Mouse (Mus musculus): Measurements from ENCODE around the gene Macrod2. TPM values are rescaled to one million over a fixed set of nuclear protein-coding genes. Genes with fewer than 3 reads are reported as not detected.

The Macrod2 gene
- 32.6 and 35.0 TPM in 2 replicates for polyA plus RNA-seq (2015; fragmentation: Nextera tagmentation; extraction: Ambion mirVana)

- H3K4me2 ChIP-seq = peak within 1 kb of the TSS; percentile 96
- WGBS = under 1% methylated on average over 46 of the region's 47 CpGs
- H3K27ac ChIP-seq = peak within 1 kb of the TSS; percentile 44; the same call in 1 of the 2 replicates
- ATAC-seq (ENCODE audit: borderline replicate concordance, extremely low read depth, low FRiP score, low TSS enrichment) = peak; percentile 100
- no peaks in the 10 kb centered on the region for H3K9me3 ChIP-seq
- no peaks in the 10 kb centered on the region for H3K36me3 ChIP-seq
- H3K27me3 ChIP-seq = peaks cover 4% of the 10 kb centered on the region; the same call in 1 of the 2 replicates
- peak within 1 kb of the TSS; percentile 57 for H3K9ac ChIP-seq
- H3K4me1 ChIP-seq = peaks cover 5% of the 10 kb centered on the region
- H3K4me3 ChIP-seq = peak within 1 kb of the TSS; percentile 77
Observed at GRCm38 (mm10) chr2:140395179-140395578, at the start of gene Macrod2. TSS of gene Macrod2 (plus strand) at chr2:140395309.

DNA sequence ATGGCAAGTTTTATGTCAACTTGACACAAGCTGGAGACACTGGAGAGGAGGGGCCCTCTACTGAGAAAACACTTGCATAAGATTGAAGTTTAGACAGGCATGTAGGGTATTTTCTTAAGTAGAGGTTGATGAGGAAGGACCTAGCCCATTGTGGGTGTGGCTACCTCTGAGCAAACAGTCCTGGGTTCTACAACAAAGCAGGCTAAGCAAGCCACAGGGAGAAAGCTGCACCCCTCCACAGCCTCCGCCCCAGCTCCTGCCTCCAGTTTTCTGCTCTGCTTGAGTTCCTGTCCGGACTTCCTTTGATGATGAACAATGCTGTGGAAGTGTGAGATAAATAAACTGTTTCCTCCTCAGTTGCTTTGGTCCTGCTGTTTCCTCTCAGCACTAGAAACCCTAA is 35.2 kb upstream of the Macrod2 start:
- Histone ChIP-seq H3K4me2 (no peak overlapping the region), H3K9ac (no peak overlapping the region), H3K27me3 (no peaks in the 10 kb centered on the region), H3K4me1 (no peaks in the 10 kb centered on the region), H3K4me3 (no peak overlapping the region), H3K27ac (no peak overlapping the region), H3K9me3 (no peaks in the 10 kb centered on the region), H3K36me3 (no peaks in the 10 kb centered on the region)
- peak; percentile 55; the same call in 1 of the 2 replicates for ATAC-seq (ENCODE audit: borderline replicate concordance, extremely low read depth, low FRiP score, low TSS enrichment)
- WGBS = 26% methylated on average over 2 of the region's 2 CpGs

DNA sequence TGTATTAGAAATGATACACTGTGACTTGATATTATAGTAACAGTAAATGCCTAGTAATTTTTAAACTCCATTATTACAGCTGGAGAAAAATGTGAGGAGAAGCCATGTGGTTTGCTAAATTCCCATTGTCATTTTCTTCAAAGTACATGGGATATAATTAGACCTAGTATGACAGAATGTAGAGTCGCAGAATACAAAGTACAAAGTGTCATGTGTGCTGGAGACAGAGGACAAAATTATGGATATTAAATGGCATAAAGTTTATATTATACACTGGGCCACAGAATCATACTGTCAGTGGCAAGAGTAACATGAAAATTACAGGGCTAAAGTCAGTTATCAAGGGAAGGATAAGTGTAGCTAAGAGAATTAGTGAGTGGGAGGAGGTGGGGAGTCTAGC is 30.3 kb upstream of the Macrod2 start:
- Histone ChIP-seq H3K36me3 (no peaks in the 10 kb centered on the region), H3K27ac (no peak overlapping the region)
- WGBS = 47% methylated on average over 1 of the region's 1 CpGs

DNA sequence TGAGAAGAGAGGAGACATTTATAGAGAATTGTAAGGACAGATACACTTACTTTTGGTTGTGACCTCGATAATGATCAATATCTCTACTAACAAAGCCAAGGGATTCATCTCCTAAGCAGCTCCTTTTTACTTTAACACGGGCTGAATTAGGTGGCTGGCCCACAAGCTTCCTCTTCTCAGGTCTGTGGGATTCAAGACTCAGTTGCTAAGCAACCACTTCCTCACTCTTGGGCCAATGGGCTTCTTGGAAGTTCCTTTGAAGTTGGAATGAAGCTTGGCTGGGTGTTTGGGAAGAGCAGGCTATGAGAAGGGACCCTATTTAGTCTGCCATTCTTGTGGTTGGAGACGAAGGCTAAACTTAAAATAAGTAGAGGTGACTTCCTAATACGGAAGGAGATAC is 5.6 kb upstream of the Macrod2 start, which contains the start of gene Sel1l2:
Sel1l2 (minus strand) TSS at position 182 of the 400 bp plus-strand sequence.
- H3K27ac ChIP-seq = no peak within 1 kb of the TSS
- H3K9me3 ChIP-seq = no peaks in the 10 kb centered on the region
- no peaks in the 10 kb centered on the region for H3K27me3 ChIP-seq
- no peak within 1 kb of the TSS for H3K9ac ChIP-seq
- ATAC-seq (ENCODE audit: borderline replicate concordance, extremely low read depth, low FRiP score, low TSS enrichment) = no peak
- no peaks in the 10 kb centered on the region for H3K36me3 ChIP-seq
- no peak within 1 kb of the TSS for H3K4me3 ChIP-seq
- 28% methylated on average over 4 of the region's 4 CpGs for WGBS
- no peak within 1 kb of the TSS for H3K4me2 ChIP-seq
- no peaks in the 10 kb centered on the region for H3K4me1 ChIP-seq

More for the DNA sequence above, 30.3 kb upstream of the Macrod2 start:
- Histone ChIP-seq H3K4me1 (no peaks in the 10 kb centered on the region), H3K4me2 (no peak overlapping the region), H3K9me3 (no peaks in the 10 kb centered on the region), H3K4me3 (no peak overlapping the region), H3K9ac (no peak overlapping the region), H3K27me3 (no peaks in the 10 kb centered on the region)
- no peak for ATAC-seq (ENCODE audit: borderline replicate concordance, extremely low read depth, low FRiP score, low TSS enrichment)

DNA sequence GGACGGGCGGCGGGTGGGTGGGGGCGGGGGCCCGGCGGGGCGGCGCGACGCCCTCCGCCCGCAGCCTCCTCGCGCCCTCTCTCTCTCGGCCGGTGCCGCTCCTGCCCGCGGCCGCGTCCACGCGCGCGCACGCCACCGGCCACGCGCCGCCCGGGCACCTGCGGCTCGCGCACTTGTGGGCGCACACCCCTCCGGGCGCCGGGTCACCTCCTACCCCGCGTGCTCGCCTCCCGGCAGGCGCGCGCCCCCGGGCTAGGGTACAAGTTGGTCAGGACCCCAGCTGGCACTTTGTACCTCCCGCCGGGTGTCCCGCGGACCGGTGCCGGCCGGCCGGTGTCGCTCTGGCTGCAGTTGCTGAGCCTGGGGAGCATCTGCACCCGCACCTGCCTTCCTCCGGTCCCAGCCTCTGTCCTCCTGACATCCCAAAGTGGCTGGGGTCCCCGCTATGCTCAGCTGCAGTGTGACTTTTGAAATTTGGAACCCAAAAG is 679 bp downstream of the Macrod2 start:
- peaks cover 5% of the 10 kb centered on the region for H3K4me1 ChIP-seq
- peaks cover 4% of the 10 kb centered on the region; the same call in 1 of the 2 replicates for H3K27me3 ChIP-seq
- H3K27ac ChIP-seq = peak overlapping the region; percentile 44; the same call in 1 of the 2 replicates
- no peaks in the 10 kb centered on the region for H3K36me3 ChIP-seq
- H3K9ac ChIP-seq = peak overlapping the region; percentile 57
- peak overlapping the region; percentile 96 for H3K4me2 ChIP-seq
- H3K4me3 ChIP-seq = peak overlapping the region; percentile 77
- H3K9me3 ChIP-seq = no peaks in the 10 kb centered on the region
- ATAC-seq (ENCODE audit: borderline replicate concordance, extremely low read depth, low FRiP score, low TSS enrichment) = peak; percentile 62
- WGBS = 0% methylated on average over 43 of the region's 58 CpGs

DNA sequence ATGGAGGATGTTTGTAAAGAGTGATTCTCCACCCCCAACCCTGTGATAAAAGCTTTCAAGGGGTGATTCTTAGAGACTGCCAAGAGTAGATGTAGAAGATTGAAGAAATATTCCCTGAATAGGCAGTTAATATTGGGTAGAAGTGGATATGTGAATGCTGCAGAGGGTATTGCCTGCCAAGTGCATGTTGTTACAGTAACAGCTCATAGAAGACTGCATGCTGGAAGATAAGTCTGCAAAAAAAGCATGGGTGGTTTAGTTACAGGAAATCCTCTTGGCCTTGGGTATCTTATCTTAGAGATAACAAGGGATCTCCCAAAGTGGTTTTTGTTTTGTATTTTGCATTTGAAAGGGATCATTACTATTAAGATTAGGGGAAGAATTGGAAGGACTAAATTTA is 30.7 kb downstream of the Macrod2 start:
- Histone ChIP-seq H3K27me3 (no peaks in the 10 kb centered on the region), H3K9ac (no peak overlapping the region), H3K4me3 (no peak overlapping the region), H3K9me3 (no peaks in the 10 kb centered on the region), H3K4me1 (no peaks in the 10 kb centered on the region), H3K4me2 (no peak overlapping the region), H3K27ac (no peak overlapping the region), H3K36me3 (no peaks in the 10 kb centered on the region)
- no peak for ATAC-seq (ENCODE audit: borderline replicate concordance, extremely low read depth, low FRiP score, low TSS enrichment)

DNA sequence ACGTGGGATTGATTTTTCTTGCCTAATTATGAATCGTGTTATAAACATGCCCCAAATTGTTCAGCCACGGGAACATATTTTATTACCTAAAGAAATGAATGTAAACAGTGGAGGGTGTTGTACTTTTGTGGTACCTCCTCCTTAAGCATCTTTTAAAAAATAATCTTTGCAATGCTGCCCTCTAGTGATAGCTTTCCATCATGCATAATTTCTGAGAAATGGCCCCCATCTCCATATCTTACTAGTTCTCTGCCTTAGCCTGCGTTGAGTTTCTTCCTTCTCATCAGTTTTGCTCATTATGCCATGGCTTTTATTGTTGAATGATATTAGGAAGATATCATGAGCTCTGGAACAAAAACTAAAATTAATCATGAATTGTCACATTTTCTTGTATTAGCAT is 32.2 kb downstream of the Macrod2 start:
- Histone ChIP-seq H3K9me3 (no peaks in the 10 kb centered on the region), H3K36me3 (no peaks in the 10 kb centered on the region), H3K4me1 (no peaks in the 10 kb centered on the region), H3K27ac (no peak overlapping the region), H3K4me3 (no peak overlapping the region), H3K27me3 (no peaks in the 10 kb centered on the region), H3K9ac (no peak overlapping the region), H3K4me2 (no peak overlapping the region)
- no peak for ATAC-seq (ENCODE audit: borderline replicate concordance, extremely low read depth, low FRiP score, low TSS enrichment)
- 9% methylated on average over 4 of the region's 4 CpGs for WGBS

DNA sequence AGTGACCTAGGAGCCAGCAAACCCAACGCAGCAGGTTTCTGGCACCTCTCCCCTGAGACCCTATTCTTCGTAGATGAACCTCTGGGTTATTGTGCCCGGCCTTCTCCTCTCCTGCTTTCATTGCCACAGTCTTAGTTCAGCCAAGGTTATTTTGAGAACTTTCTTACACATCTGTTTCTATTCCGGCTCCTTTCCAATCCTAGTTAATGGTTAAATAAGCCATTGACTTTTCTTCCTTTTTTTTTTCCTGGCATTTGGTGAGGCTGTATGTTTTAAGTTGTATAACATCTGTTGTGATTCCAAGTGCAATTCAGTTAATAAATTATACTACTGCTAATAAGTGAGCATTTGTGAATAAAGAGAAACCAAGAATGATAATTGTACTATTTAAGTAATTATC is 44.0 kb downstream of the Macrod2 start:
- H3K27me3 ChIP-seq = no peaks in the 10 kb centered on the region
- H3K36me3 ChIP-seq = no peaks in the 10 kb centered on the region
- ATAC-seq (ENCODE audit: borderline replicate concordance, extremely low read depth, low FRiP score, low TSS enrichment) = no peak
- H3K9ac ChIP-seq = no peak overlapping the region
- H3K4me1 ChIP-seq = no peaks in the 10 kb centered on the region
- H3K9me3 ChIP-seq = no peaks in the 10 kb centered on the region
- WGBS = 66% methylated on average over 4 of the region's 4 CpGs
- H3K4me3 ChIP-seq = no peak overlapping the region
- H3K27ac ChIP-seq = no peak overlapping the region
- no peak overlapping the region for H3K4me2 ChIP-seq

DNA sequence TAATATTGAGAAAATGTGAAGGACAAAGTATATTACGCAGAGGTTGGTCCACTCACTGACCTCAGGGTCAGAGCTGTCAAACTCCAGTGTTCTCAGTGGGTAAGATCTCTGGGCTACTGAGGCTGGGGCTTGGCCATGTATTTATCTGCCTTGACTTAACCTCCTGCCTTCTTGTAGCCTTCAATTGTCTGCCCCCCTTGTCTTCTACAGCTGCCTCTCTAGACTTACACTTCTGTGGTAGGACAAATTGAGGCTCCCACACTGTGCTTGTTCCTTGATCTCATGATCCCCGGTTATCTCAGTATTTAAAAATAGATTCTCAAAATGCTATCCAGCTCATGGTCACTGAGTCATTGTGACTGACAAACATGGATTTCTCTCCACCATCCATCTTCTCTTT is 53.5 kb downstream of the Macrod2 start:
- ATAC-seq (ENCODE audit: borderline replicate concordance, extremely low read depth, low FRiP score, low TSS enrichment) = no peak
- 73% methylated on average over 2 of the region's 2 CpGs for WGBS

GRCm38 (mm10) chr2:140475770-140476169 is 80.7 kb downstream of the Macrod2 start:
- Histone ChIP-seq H3K4me1 (no peaks in the 10 kb centered on the region), H3K36me3 (no peaks in the 10 kb centered on the region), H3K4me2 (no peak overlapping the region), H3K27me3 (no peaks in the 10 kb centered on the region), H3K9ac (no peak overlapping the region), H3K27ac (no peak overlapping the region), H3K9me3 (no peaks in the 10 kb centered on the region), H3K4me3 (no peak overlapping the region)
- WGBS = 84% methylated on average over 2 of the region's 2 CpGs
- ATAC-seq (ENCODE audit: borderline replicate concordance, extremely low read depth, low FRiP score, low TSS enrichment) = no peak

More for the DNA sequence above, 53.5 kb downstream of the Macrod2 start:
- no peak overlapping the region for H3K4me3 ChIP-seq
- H3K9ac ChIP-seq = no peak overlapping the region
- H3K9me3 ChIP-seq = no peaks in the 10 kb centered on the region
- no peaks in the 10 kb centered on the region for H3K27me3 ChIP-seq
- no peaks in the 10 kb centered on the region for H3K4me1 ChIP-seq
- H3K36me3 ChIP-seq = no peaks in the 10 kb centered on the region
- no peak overlapping the region for H3K27ac ChIP-seq
- H3K4me2 ChIP-seq = no peak overlapping the region

DNA sequence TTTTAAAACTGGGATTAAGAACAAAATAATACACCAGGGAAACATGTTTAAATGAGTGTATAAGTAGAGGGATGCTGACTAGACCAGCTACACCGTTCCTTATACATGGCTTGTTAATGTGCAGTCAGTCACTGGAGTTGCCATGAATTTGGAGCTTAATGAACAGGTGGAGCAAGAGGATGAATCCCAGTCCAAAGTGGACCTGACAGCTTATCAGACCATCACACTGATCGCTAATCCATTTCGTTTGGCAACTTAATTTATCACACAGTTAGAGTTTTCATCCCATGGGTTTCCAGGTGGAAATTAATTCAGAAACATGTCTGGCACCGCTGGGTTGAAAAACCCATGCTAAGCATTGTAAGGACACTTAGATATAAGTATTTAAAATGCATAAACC is 81.8 kb downstream of the Macrod2 start:
- ATAC-seq (ENCODE audit: borderline replicate concordance, extremely low read depth, low FRiP score, low TSS enrichment) = no peak
- no peaks in the 10 kb centered on the region for H3K36me3 ChIP-seq
- no peak overlapping the region for H3K4me2 ChIP-seq
- no peak overlapping the region for H3K4me3 ChIP-seq
- H3K9me3 ChIP-seq = no peaks in the 10 kb centered on the region
- H3K27ac ChIP-seq = no peak overlapping the region
- H3K4me1 ChIP-seq = no peaks in the 10 kb centered on the region
- whole genome bisulfite sequencing = 81% methylated on average over 4 of the region's 4 CpGs
- no peak overlapping the region for H3K9ac ChIP-seq
- H3K27me3 ChIP-seq = no peaks in the 10 kb centered on the region

- H3K4me1 ChIP-seq = no peaks in the 10 kb centered on the region
- H3K9ac ChIP-seq = no peak overlapping the region
- H3K4me3 ChIP-seq = no peak overlapping the region
- H3K9me3 ChIP-seq = no peaks in the 10 kb centered on the region
- H3K27me3 ChIP-seq = no peaks in the 10 kb centered on the region
- no peak overlapping the region for H3K4me2 ChIP-seq
- no peak overlapping the region for H3K27ac ChIP-seq
- no peak for ATAC-seq (ENCODE audit: borderline replicate concordance, extremely low read depth, low FRiP score, low TSS enrichment)
- H3K36me3 ChIP-seq = no peaks in the 10 kb centered on the region
- WGBS = 78% methylated on average over 2 of the region's 2 CpGs
Observed at GRCm38 (mm10) chr2:140482604-140483003, 87.5 kb downstream of the Macrod2 start.

DNA sequence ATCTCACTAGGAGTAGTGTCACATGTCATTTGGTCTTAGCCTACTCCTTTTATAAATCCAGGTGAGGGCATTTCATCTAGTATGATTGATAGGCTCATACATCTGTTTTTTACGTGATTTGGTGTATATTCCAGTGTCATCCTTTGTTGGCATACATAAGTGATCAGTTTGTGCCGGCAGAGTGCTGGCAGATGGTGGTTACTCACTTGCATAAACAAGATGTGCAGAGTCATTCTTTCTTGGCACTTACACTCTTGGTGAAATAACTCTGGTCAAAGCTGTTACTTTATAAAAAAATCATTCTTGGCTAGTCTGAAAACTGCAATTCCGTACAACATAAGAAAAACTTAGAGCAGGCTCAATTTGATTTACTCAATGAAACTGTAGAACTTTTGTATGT is 102.6 kb downstream of the Macrod2 start:
- Histone ChIP-seq H3K36me3 (no peaks in the 10 kb centered on the region), H3K4me1 (0 out of 2 replicates have a peak, but pooled peaks cover 3% of the 10 kb centered on the region), H3K4me2 (no peak overlapping the region), H3K27ac (no peak overlapping the region), H3K9me3 (no peaks in the 10 kb centered on the region), H3K9ac (no peak overlapping the region), H3K27me3 (no peaks in the 10 kb centered on the region), H3K4me3 (no peak overlapping the region)
- no peak for ATAC-seq (ENCODE audit: borderline replicate concordance, extremely low read depth, low FRiP score, low TSS enrichment)
- 33% methylated on average over 3 of the region's 3 CpGs for WGBS
